Mouse (Mus musculus) hindbrain, embryonic 10.5 days (tissue): ENCODE data around the gene Angptl3. TPM values are rescaled to one million over a fixed set of nuclear protein-coding genes. Genes with fewer than 3 reads are reported as not detected.

Experiments used
- DNase-seq: peaks from one replicate; pipeline ENCODE4 v3.0.0-alpha.2; 2017; ENCODE audit warnings: low spot score
- H3K27ac ChIP-seq: fragments of 300-500 bp; sonication (generic); 2 replicates; pipeline ENCODE4 v1.5.1; 2016; ENCODE audit warnings: mild to moderate bottlenecking, moderate library complexity
- H3K27me3 ChIP-seq: fragments of 300-500 bp; sonication (generic); 2 replicates; pipeline ENCODE4 v1.6.1; 2016; ENCODE audit warnings: mild to moderate bottlenecking; ENCODE audit not compliant: poor library complexity, insufficient read depth, severe bottlenecking
- H3K36me3 ChIP-seq: fragments of 300-500 bp; sonication (generic); 2 replicates; pipeline ENCODE4 v1.6.1; 2016; ENCODE audit warnings: mild to moderate bottlenecking, moderate library complexity
- H3K4me1 ChIP-seq: fragments of 300-500 bp; sonication (generic); replicated peaks from 2 replicates; pipeline ENCODE4 v1.6.1; 2016; ENCODE audit warnings: mild to moderate bottlenecking
- H3K4me3 ChIP-seq: fragments of 300-500 bp; sonication (generic); 2 replicates; pipeline ENCODE4 v1.5.1; 2016; ENCODE audit warnings: mild to moderate bottlenecking, moderate library complexity
- H3K9me3 ChIP-seq: fragments of 300-500 bp; sonication (generic); 2 replicates; pipeline ENCODE4 v1.6.1; 2016; ENCODE audit warnings: mild to moderate bottlenecking, moderate library complexity
- WGBS: fragments of 180-500 bp; shearing (Covaris S2); methylation state at CpG from one replicate; pipeline ENCODE4 v1.1.7; 2016; 5-methylcytosine and 5-hydroxymethylcytosine counted together
- polyA plus RNA-seq: library from polyadenylated mRNA; unstranded; fragments of >200 nt; fragmentation: Nextera tagmentation; extraction: Ambion mirVana; gene quantifications from 2 replicates; pipeline ENCODE4 v1.2.1, GENCODE M21; 2016

Gene Angptl3
- polyA plus RNA-seq: 0.94 and 1.0 TPM in 2 replicates

DNA sequence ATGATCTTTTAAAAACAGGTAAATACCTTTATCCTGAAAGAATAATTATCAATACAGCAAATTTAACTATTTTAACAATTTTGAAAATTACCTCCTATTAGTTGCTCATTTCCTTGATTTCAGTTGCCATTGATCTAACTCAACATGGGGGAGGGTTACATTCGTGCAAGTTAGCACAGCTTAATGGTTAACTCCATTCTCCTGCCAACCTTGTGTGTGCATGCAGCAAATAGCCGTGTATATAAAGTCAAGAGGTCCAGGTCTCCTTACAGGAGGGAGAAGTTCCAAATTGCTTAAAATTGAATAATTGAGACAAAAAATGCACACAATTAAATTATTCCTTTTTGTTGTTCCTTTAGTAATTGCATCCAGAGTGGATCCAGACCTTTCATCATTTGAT, at the start of gene Angptl3:
TSS of gene Angptl3 (plus strand) at position 269 of the 400 bp plus-strand sequence.
- H3K36me3 ChIP-seq: peaks cover 8% of the 10 kb centered on the region; the same call in 1 of the 2 replicates
- DNase-seq: no peak
- no peaks in the 10 kb centered on the region for H3K9me3 ChIP-seq

GRCm38 (mm10) chr4:98984701-98985100, 46.1 kb upstream of the Angptl3 start:
- Histone ChIP-seq H3K9me3 (no peaks in the 10 kb centered on the region), H3K4me3 (no peak overlapping the region), H3K27me3 (no peaks in the 10 kb centered on the region), H3K36me3 (peaks cover 86% of the 10 kb centered on the region), H3K4me1 (no peaks in the 10 kb centered on the region), H3K27ac (no peak overlapping the region)
- 93% methylated on average over 8 of the region's 8 CpGs for WGBS
- DNase-seq: no peak

More for the DNA sequence above, at the start of gene Angptl3:
- H3K4me1 ChIP-seq: no peaks in the 10 kb centered on the region
- 83% methylated on average over 2 of the region's 2 CpGs for WGBS
- H3K4me3 ChIP-seq: no peak within 1 kb of the TSS
- no peak within 1 kb of the TSS for H3K27ac ChIP-seq
- no peaks in the 10 kb centered on the region for H3K27me3 ChIP-seq

DNA sequence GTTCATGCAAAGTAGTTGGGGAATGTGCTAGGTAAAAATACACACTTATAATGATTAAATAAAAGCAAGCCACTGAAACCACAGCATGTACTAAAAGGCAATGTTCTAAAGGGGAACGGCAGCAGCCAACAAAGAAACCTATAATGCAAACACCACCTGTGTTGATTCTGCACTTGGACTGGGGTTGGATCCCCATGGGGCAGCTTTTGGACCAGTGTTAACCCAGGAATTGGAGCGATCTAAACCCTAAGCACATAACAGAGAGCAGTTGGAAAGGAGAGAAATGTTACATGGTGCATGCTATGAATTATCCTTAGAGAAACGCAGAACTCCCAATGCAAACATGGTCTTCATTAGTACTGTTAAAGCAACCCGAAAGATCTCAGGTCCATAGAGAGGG, 37.3 kb upstream of the Angptl3 start:
- H3K36me3 ChIP-seq: peaks cover 54% of the 10 kb centered on the region
- no peaks in the 10 kb centered on the region for H3K9me3 ChIP-seq
- H3K4me3 ChIP-seq: no peak overlapping the region
- H3K27me3 ChIP-seq: no peaks in the 10 kb centered on the region
- no peaks in the 10 kb centered on the region for H3K4me1 ChIP-seq
- WGBS: 84% methylated on average over 4 of the region's 4 CpGs
- no peak for DNase-seq
- no peak overlapping the region for H3K27ac ChIP-seq

DNA sequence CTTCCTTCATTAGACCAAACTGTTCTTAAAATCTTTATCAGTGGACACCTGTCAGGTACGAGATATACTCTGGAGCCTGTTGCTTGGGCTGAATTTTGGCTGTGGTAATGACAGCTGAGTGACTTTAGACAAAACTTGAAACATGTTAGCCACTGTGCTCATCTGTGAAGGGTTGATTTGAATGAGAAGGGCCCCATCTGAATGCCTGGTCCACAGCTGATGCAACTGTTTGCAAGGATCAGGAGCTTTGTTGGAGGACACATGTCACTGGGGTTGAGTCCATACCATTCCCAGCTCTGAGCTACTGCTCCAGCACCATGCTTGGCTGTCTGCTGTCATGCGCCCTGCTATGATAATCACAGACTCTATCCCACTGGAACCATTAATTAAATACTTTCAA, 25.2 kb upstream of the Angptl3 start:
- 90% methylated on average over 2 of the region's 2 CpGs for WGBS
- H3K36me3 ChIP-seq: peaks cover 68% of the 10 kb centered on the region
- H3K4me3 ChIP-seq: no peak overlapping the region
- no peak overlapping the region for H3K27ac ChIP-seq
- no peaks in the 10 kb centered on the region for H3K4me1 ChIP-seq
- no peaks in the 10 kb centered on the region for H3K9me3 ChIP-seq
- H3K27me3 ChIP-seq: no peaks in the 10 kb centered on the region
- DNase-seq: no peak

GRCm38 (mm10) chr4:99006319-99006718, 24.4 kb upstream of the Angptl3 start:
- peaks cover 69% of the 10 kb centered on the region for H3K36me3 ChIP-seq

GRCm38 (mm10) chr4:99011039-99011438, 19.7 kb upstream of the Angptl3 start:
- Histone ChIP-seq H3K4me1 (no peaks in the 10 kb centered on the region), H3K36me3 (peaks cover 75% of the 10 kb centered on the region), H3K4me3 (no peak overlapping the region), H3K27me3 (no peaks in the 10 kb centered on the region), H3K9me3 (no peaks in the 10 kb centered on the region), H3K27ac (no peak overlapping the region)
- DNase-seq: no peak
- 94% methylated on average over 4 of the region's 4 CpGs for WGBS

More at GRCm38 (mm10) chr4:99006319-99006718, 24.4 kb upstream of the Angptl3 start:
- WGBS: 88% methylated on average over 2 of the region's 2 CpGs
- no peak overlapping the region for H3K27ac ChIP-seq
- H3K27me3 ChIP-seq: no peaks in the 10 kb centered on the region
- H3K9me3 ChIP-seq: no peaks in the 10 kb centered on the region
- no peak for DNase-seq
- no peaks in the 10 kb centered on the region for H3K4me1 ChIP-seq
- H3K4me3 ChIP-seq: no peak overlapping the region

DNA sequence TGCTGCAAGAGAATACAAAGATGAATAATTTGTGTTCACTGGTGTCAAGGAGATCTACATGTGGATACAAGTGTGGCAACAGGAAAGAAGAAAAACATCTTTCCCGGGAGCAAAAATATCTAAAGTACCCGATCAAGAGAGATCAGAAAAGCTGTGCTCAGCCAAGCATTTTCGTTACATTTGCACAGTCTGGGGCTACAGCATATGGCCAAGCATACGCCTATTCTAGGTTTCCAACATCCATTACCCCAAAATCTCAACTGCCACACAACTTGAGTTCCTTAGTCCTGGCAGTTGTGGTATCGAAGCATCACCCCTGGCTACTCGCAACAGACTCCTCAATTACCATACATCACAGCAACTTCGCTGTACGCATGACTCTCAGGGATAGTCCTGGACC, 8.5 kb upstream of the Angptl3 start:
- Histone ChIP-seq H3K27ac (no peak overlapping the region), H3K9me3 (no peaks in the 10 kb centered on the region), H3K4me3 (no peak overlapping the region), H3K36me3 (peaks cover 32% of the 10 kb centered on the region), H3K27me3 (no peaks in the 10 kb centered on the region), H3K4me1 (no peaks in the 10 kb centered on the region)
- 94% methylated on average over 8 of the region's 8 CpGs for WGBS
- no peak for DNase-seq

DNA sequence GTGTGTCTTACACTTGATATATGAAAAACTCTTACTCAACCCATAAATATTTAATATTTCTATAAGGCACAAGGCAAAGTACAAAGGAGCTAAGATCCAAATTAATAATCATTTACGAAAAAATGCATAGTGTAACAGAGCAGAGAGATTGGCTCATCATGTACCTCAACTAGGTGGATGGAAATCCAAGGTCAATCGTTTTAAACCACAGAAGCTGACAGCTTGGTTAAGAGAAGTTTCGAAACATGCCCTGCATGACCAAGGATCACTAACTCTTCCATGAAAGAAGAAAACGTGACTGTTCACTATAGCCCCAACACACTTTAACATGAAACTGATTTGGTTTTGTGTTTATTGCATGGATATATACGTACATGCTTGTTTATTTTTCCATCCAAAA, 2.4 kb upstream of the Angptl3 start:
- no peaks in the 10 kb centered on the region for H3K9me3 ChIP-seq
- no peak for DNase-seq
- H3K4me1 ChIP-seq: no peaks in the 10 kb centered on the region
- H3K27ac ChIP-seq: no peak overlapping the region
- H3K36me3 ChIP-seq: peaks cover 15% of the 10 kb centered on the region; the same call in 1 of the 2 replicates
- 94% methylated on average over 5 of the region's 5 CpGs for WGBS
- no peak overlapping the region for H3K4me3 ChIP-seq
- H3K27me3 ChIP-seq: no peaks in the 10 kb centered on the region

DNA sequence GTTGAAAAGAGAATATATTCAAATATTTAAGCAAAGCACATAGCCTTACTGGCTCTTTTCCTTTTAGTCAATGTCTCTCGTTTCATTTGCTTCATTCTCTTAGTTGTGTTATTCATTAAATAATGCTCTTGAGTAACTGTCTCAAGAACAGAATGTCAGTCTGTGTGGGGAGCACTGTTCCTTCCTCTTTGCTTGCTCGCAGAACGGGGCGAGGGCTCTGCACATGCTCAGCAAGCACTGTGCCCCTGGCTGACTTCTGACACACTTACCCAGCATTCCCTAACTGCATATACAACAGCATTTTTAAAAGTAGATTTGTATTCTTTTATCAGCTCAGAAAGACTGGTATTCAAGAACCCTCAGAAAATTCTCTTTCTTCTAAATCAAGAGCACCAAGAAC, 2.2 kb downstream of the Angptl3 start:
- 88% methylated on average over 4 of the region's 4 CpGs for WGBS
- Histone ChIP-seq H3K27me3 (no peaks in the 10 kb centered on the region), H3K9me3 (no peaks in the 10 kb centered on the region), H3K4me1 (no peaks in the 10 kb centered on the region), H3K4me3 (no peak overlapping the region), H3K27ac (no peak overlapping the region), H3K36me3 (no peaks in the 10 kb centered on the region)
- no peak for DNase-seq

DNA sequence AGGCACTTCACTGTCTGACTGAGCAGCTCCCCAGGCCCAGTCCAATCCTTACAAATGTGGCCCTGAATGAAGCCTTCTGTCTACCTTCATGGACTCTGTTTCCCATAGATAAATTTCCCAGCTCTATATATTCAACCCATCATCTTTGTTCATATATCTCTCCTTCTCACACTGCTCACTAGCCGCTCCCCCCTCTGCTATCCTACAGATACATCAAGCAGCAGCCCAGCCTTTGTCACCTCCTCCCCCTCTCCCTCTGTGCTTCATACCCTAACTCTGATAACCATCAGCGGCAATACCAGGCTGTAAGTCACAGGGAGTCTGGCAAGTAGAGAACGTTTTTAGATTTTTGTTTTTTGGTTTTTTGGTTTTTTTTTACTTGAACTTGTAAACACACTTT, 14.1 kb downstream of the Angptl3 start:
- 85% methylated on average over 3 of the region's 3 CpGs for WGBS
- H3K27ac ChIP-seq: no peak overlapping the region
- H3K27me3 ChIP-seq: no peaks in the 10 kb centered on the region
- H3K9me3 ChIP-seq: peaks cover 15% of the 10 kb centered on the region; the same call in 1 of the 2 replicates
- no peak overlapping the region for H3K4me3 ChIP-seq
- no peak for DNase-seq
- H3K36me3 ChIP-seq: peaks cover 59% of the 10 kb centered on the region
- H3K4me1 ChIP-seq: no peaks in the 10 kb centered on the region

- no peak overlapping the region for H3K27ac ChIP-seq
- peaks cover 58% of the 10 kb centered on the region for H3K36me3 ChIP-seq
- H3K9me3 ChIP-seq: peaks cover 13% of the 10 kb centered on the region; the same call in 1 of the 2 replicates
- no peak for DNase-seq
- H3K4me1 ChIP-seq: no peaks in the 10 kb centered on the region
- 91% methylated on average over 3 of the region's 3 CpGs for WGBS
- no peak overlapping the region for H3K4me3 ChIP-seq
- H3K27me3 ChIP-seq: no peaks in the 10 kb centered on the region
Observed at GRCm38 (mm10) chr4:99046471-99046870, 15.7 kb downstream of the Angptl3 start.

DNA sequence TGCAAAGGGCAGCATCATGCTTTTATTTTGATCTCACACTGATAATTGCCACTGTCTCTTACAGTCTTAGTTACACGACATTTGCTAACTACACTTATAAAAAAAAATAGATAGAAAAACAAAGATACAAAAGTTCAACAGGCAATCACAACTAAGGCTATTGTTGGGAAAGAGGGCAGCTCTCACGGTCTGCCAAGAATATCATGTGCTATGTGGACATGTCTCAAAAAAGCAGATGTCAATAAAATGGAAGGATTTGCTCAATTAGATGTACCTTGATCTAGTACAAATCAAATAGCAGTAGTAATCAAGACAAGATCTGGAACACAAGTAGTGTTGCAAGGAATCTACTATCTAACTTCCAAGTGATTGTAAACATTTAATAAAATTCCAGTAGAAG, 17.8 kb downstream of the Angptl3 start:
- Histone ChIP-seq H3K4me3 (no peak overlapping the region), H3K36me3 (peaks cover 55% of the 10 kb centered on the region), H3K4me1 (no peaks in the 10 kb centered on the region), H3K27ac (no peak overlapping the region), H3K27me3 (no peaks in the 10 kb centered on the region), H3K9me3 (no peaks in the 10 kb centered on the region)
- no peak for DNase-seq
- 90% methylated on average over 2 of the region's 2 CpGs for WGBS

DNA sequence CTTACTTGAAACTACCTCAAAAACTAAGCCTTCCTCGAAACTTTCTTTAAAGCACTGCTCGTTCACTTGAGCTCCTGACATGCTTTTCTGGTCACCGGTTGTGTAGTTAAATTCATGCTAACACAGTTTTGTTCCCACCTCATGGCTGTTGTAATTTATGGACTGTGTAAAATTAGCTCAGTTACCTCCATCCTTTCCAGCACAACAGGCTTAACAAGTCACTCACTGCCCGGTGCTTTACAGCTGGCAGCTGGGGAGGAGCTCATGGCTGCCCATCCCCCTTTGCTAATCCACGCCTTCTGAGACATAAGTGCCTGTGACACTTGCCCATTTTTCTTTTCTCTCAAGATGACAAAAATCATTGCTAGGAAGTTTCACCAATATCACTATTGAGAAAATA, 33.8 kb downstream of the Angptl3 start:
- 81% methylated on average over 5 of the region's 5 CpGs for WGBS
- no peak overlapping the region for H3K27ac ChIP-seq
- no peak for DNase-seq
- H3K4me1 ChIP-seq: no peaks in the 10 kb centered on the region
- H3K27me3 ChIP-seq: no peaks in the 10 kb centered on the region
- peaks cover 83% of the 10 kb centered on the region for H3K36me3 ChIP-seq
- no peak overlapping the region for H3K4me3 ChIP-seq
- no peaks in the 10 kb centered on the region for H3K9me3 ChIP-seq

DNA sequence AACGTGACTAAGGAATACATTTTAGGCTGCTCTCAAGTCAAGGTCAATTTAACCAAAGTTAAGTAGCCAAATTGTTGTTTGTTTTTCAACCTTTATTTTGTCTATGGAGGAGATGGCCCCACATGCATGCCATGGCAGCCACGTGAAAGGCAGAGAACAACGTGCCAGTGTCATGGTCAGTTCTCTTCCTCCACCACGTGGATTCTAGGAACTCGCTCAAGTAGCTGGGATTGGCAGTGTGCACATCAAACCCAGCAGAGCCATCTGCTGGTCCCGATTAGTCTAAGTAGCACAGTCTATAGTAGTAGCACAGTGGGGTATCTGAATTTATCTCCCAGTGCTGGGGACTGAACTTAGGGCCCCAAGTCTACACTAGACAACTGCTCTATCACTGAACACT, 38.1 kb downstream of the Angptl3 start:
- H3K4me3 ChIP-seq: no peak overlapping the region
- no peaks in the 10 kb centered on the region for H3K9me3 ChIP-seq
- H3K27ac ChIP-seq: no peak overlapping the region
- H3K27me3 ChIP-seq: no peaks in the 10 kb centered on the region
- no peaks in the 10 kb centered on the region for H3K4me1 ChIP-seq
- no peak for DNase-seq
- peaks cover 86% of the 10 kb centered on the region for H3K36me3 ChIP-seq
- WGBS: 89% methylated on average over 6 of the region's 6 CpGs
